Mouse (Mus musculus) hindbrain, embryonic 11.5 days (tissue): ENCODE results near the gene Mepe. TPM values are rescaled to one million over a fixed set of nuclear protein-coding genes. Genes with fewer than 3 reads are reported as not detected.

ENCODE experiments used
- ATAC-seq: fragments of 200-750 bp; cut with Nextera tagmentation; 2 replicates; pipeline ENCODE4 v1.8.0; 2017; ENCODE audit warnings: mild to moderate bottlenecking, moderate TSS enrichment, moderate library complexity; ENCODE audit not compliant: low FRiP score
- DNase-seq: peaks from one replicate; pipeline ENCODE4 v3.0.0-alpha.2; 2015; ENCODE audit warnings: low spot score
- H3K27ac ChIP-seq: fragments of 300-500 bp; sonication (generic); 2 replicates; pipeline ENCODE4 v1.5.1; 2014; ENCODE audit warnings: mild to moderate bottlenecking, low read depth, low read length
- H3K27me3 ChIP-seq: fragments of 300-500 bp; sonication (generic); 2 replicates; pipeline ENCODE4 v1.6.1; 2014; ENCODE audit warnings: mild to moderate bottlenecking, low read length, moderate library complexity, mixed read lengths; ENCODE audit not compliant: control insufficient read depth, insufficient read depth
- H3K36me3 ChIP-seq: fragments of 300-500 bp; sonication (generic); 2 replicates; pipeline ENCODE4 v1.6.1; 2014; ENCODE audit warnings: mild to moderate bottlenecking, low read length, moderate library complexity, mixed read lengths; ENCODE audit not compliant: control insufficient read depth, insufficient read depth
- H3K4me1 ChIP-seq: fragments of 300-500 bp; sonication (generic); replicated peaks from 2 replicates; pipeline ENCODE4 v1.6.1; 2014; ENCODE audit warnings: low read length, mixed read lengths; ENCODE audit not compliant: control insufficient read depth, insufficient read depth
- H3K4me2 ChIP-seq: fragments of 300-500 bp; sonication (generic); replicated peaks from 2 replicates; pipeline ENCODE4 v1.6.1; 2014; ENCODE audit warnings: mild to moderate bottlenecking, low read depth, low read length
- H3K4me3 ChIP-seq: fragments of 300-500 bp; sonication (generic); 2 replicates; pipeline ENCODE4 v1.5.1; 2014; ENCODE audit warnings: low read depth, low read length
- H3K9ac ChIP-seq: fragments of 300-500 bp; sonication (generic); 2 replicates; pipeline ENCODE4 v1.6.1; 2014; ENCODE audit warnings: low read depth, low read length
- H3K9me3 ChIP-seq: fragments of 300-500 bp; sonication (generic); 2 replicates; pipeline ENCODE4 v1.6.1; 2016; ENCODE audit warnings: low read length; ENCODE audit not compliant: control insufficient read depth
- WGBS: fragments of 180-500 bp; shearing (Covaris S2); extraction: QIAGEN DNeasy Blood & Tissue Kit; methylation state at CpG from one replicate; pipeline ENCODE4 v1.1.7; 2014; 5-methylcytosine and 5-hydroxymethylcytosine counted together
- polyA plus RNA-seq: library from polyadenylated mRNA; unstranded; fragments of >200 nt; fragmentation: Nextera tagmentation; extraction: Ambion mirVana; gene quantifications from 2 replicates; pipeline ENCODE4 v1.2.1, GENCODE M21; 2014

Gene Mepe
- polyA plus RNA-seq, 1 experiment from 2014 or later: not detected

DNA sequence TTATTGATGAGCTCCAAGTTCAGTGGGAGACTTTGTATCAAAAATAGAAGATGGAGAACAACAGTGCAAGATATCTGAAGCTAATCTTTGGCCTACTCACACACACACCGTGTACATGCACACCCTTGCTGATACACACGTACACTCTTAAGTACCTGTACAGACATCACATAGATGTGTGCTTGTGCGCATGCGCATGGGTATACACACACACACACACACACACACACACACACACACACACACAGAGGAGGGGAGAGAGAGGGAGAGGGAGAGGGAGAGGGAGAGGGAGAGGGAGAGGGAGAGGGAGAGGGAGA, 15.3 kb downstream of the Mepe start:
- Histone ChIP-seq H3K4me1 (no peaks in the 10 kb centered on the region), H3K27me3 (no peaks in the 10 kb centered on the region), H3K36me3 (no peaks in the 10 kb centered on the region), H3K9ac (no peak overlapping the region), H3K27ac (no peak overlapping the region), H3K9me3 (no peaks in the 10 kb centered on the region), H3K4me3 (no peak overlapping the region), H3K4me2 (no peak overlapping the region)
- WGBS: 95% methylated on average over 4 of the region's 4 CpGs
- ATAC-seq (no peak), DNase-seq (no peak)

DNA sequence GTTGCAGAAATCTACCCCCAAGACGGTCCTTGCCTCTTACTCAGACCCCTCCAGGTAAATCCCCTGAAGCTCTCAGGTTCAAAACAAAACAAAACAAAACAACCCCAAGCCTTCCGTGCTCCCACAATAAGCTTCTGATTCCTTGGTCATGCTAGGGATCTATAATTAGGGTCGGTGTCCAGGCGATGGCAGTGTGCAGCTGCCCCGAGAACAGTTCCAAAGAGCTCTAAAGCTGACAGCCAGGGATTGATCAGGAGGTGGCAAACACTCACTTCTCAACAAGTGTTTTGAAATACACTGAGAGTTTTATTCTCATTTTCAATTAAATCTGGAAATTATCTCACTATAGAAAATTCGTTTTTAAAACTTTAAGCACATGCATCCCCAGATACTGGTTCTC, 17.8 kb downstream of the Mepe start:
- Histone ChIP-seq H3K4me1 (no peaks in the 10 kb centered on the region), H3K4me3 (no peak overlapping the region), H3K4me2 (no peak overlapping the region), H3K9ac (no peak overlapping the region), H3K27ac (no peak overlapping the region), H3K27me3 (no peaks in the 10 kb centered on the region), H3K36me3 (no peaks in the 10 kb centered on the region), H3K9me3 (no peaks in the 10 kb centered on the region)
- ATAC-seq: no peak
- 44% methylated on average over 6 of the region's 6 CpGs for WGBS
- DNase-seq: no peak

DNA sequence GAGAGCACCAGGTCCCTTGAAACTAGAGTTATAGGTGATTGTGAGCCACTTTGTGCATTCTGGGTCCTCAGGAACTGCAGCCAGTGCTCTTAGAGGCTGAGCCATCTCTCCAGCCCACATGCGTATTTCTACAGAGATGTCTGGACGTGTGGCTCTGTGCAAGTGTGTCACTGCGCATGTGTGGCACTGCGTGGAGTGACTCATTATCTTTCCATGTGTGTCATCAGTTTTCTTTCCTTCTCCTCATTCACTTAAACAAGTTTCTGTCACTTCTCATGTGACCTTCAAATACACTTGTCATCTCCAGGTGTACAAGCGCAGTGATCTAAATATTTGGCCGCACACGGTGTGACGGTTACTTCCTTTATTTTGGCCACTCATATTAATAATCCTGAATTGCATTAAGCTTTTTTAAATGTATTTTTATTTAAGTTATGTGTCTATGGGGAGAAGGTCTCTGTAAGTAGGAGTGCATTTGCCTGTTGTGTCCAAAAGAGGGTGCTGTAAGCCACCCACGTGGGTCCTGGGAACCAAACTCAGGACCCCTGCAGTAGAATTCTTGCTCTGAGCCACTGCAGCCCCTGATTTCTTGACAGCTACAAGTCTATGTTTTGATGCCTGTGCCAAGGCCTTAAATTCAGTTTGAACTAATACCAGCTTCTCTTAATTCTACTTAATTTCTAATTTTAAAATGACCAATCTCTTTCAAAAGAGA, 19.6 kb downstream of the Mepe start:
- DNase-seq (peak; percentile 27), ATAC-seq (no peak)
- 74% methylated on average over 9 of the region's 9 CpGs for WGBS
- Histone ChIP-seq H3K36me3 (no peaks in the 10 kb centered on the region), H3K27ac (no peak overlapping the region), H3K4me3 (no peak overlapping the region), H3K4me2 (no peak overlapping the region), H3K9me3 (no peaks in the 10 kb centered on the region), H3K9ac (no peak overlapping the region), H3K27me3 (no peaks in the 10 kb centered on the region), H3K4me1 (no peaks in the 10 kb centered on the region)

DNA sequence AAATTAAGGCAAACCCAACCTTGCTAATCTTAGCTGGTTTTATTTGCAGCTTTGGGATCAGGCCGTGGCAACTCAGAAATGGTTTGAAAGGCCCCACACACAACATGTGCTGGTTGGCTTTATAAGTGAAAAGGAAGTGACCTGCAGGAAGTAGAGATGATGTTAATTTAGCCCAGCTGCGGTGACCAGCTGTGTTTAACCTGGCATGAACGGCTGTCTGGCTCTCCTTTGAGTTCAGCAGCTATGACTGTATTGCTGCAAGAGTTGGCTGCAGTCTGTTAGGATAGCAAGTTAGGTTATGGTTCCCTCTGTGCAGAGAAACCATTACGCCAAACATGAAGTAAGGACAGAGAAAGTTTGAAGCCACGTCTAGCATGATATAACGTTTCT, 20.1 kb downstream of the Mepe start:
- no peak for DNase-seq
- H3K27me3 ChIP-seq: no peaks in the 10 kb centered on the region
- no peak overlapping the region for H3K9ac ChIP-seq
- H3K27ac ChIP-seq: no peak overlapping the region
- no peaks in the 10 kb centered on the region for H3K36me3 ChIP-seq
- WGBS: 85% methylated on average over 6 of the region's 6 CpGs
- ATAC-seq: no peak
- H3K4me3 ChIP-seq: no peak overlapping the region
- no peaks in the 10 kb centered on the region for H3K9me3 ChIP-seq
- H3K4me1 ChIP-seq: no peaks in the 10 kb centered on the region
- H3K4me2 ChIP-seq: no peak overlapping the region

- 71% methylated on average over 1 of the region's 1 CpGs for WGBS
- DNase-seq (no peak), ATAC-seq (no peak)
- no peak overlapping the region for H3K4me3 ChIP-seq
- no peaks in the 10 kb centered on the region for H3K9me3 ChIP-seq
- no peak overlapping the region for H3K27ac ChIP-seq
- no peaks in the 10 kb centered on the region for H3K27me3 ChIP-seq
- no peaks in the 10 kb centered on the region for H3K4me1 ChIP-seq
- H3K36me3 ChIP-seq: no peaks in the 10 kb centered on the region
- H3K4me2 ChIP-seq: no peak overlapping the region
- no peak overlapping the region for H3K9ac ChIP-seq
These were observed 25.9 kb downstream of the Mepe start for GRCm38 (mm10) chr5:104351041-104351440.

DNA sequence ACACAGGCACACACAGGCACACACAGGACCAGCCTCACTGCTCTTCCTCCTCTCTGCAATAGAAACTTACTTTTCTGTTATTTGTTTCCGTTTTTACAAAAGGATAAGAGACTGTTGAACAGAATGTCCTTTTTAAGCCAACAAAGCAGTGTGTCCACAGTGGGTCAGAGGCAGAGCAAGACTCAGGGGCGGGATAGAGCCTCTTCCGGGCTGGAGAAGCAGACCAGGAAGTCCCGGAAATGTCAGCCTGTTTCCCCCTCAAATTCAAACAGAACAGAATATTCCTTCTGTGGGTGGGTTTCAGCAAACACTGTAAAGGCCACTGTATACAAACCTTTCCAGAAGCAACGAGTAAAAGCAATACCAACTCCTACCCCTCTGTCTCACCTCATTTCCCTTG, 26.7 kb downstream of the Mepe start:
- no peak for DNase-seq
- Histone ChIP-seq H3K27ac (no peak overlapping the region), H3K27me3 (no peaks in the 10 kb centered on the region), H3K9me3 (no peaks in the 10 kb centered on the region), H3K36me3 (no peaks in the 10 kb centered on the region), H3K4me3 (no peak overlapping the region), H3K4me2 (no peak overlapping the region), H3K4me1 (no peaks in the 10 kb centered on the region), H3K9ac (no peak overlapping the region)
- no peak for ATAC-seq
- WGBS: 77% methylated on average over 5 of the region's 5 CpGs

GRCm38 (mm10) chr5:104357575-104357974, 32.4 kb downstream of the Mepe start:
- Histone ChIP-seq H3K36me3 (no peaks in the 10 kb centered on the region), H3K27me3 (no peaks in the 10 kb centered on the region), H3K9ac (no peak overlapping the region), H3K9me3 (no peaks in the 10 kb centered on the region), H3K4me3 (no peak overlapping the region), H3K4me2 (no peak overlapping the region), H3K4me1 (no peaks in the 10 kb centered on the region), H3K27ac (no peak overlapping the region)
- DNase-seq: no peak
- no peak for ATAC-seq
- WGBS: 83% methylated on average over 5 of the region's 5 CpGs

GRCm38 (mm10) chr5:104358592-104358991, 33.5 kb downstream of the Mepe start:
- no peaks in the 10 kb centered on the region for H3K9me3 ChIP-seq
- no peak overlapping the region for H3K4me2 ChIP-seq
- no peak overlapping the region for H3K4me3 ChIP-seq
- H3K27ac ChIP-seq: no peak overlapping the region
- no peak for ATAC-seq
- no peaks in the 10 kb centered on the region for H3K36me3 ChIP-seq
- no peaks in the 10 kb centered on the region for H3K27me3 ChIP-seq
- no peaks in the 10 kb centered on the region for H3K4me1 ChIP-seq
- DNase-seq: no peak
- 67% methylated on average over 7 of the region's 7 CpGs for WGBS
- H3K9ac ChIP-seq: no peak overlapping the region

- no peak overlapping the region for H3K4me2 ChIP-seq
- no peaks in the 10 kb centered on the region for H3K27me3 ChIP-seq
- DNase-seq (peak; percentile 10), ATAC-seq (no peak)
- H3K36me3 ChIP-seq: no peaks in the 10 kb centered on the region
- H3K4me1 ChIP-seq: no peaks in the 10 kb centered on the region
- 60% methylated on average over 6 of the region's 6 CpGs for WGBS
- H3K4me3 ChIP-seq: no peak overlapping the region
- H3K27ac ChIP-seq: no peak overlapping the region
- no peaks in the 10 kb centered on the region for H3K9me3 ChIP-seq
- no peak overlapping the region for H3K9ac ChIP-seq
These were observed 34.1 kb downstream of the Mepe start for GRCm38 (mm10) chr5:104359257-104359656.
